Comparison of ENCODE assay signal across 8 mouse cellular contexts in the genomic region with DNA sequence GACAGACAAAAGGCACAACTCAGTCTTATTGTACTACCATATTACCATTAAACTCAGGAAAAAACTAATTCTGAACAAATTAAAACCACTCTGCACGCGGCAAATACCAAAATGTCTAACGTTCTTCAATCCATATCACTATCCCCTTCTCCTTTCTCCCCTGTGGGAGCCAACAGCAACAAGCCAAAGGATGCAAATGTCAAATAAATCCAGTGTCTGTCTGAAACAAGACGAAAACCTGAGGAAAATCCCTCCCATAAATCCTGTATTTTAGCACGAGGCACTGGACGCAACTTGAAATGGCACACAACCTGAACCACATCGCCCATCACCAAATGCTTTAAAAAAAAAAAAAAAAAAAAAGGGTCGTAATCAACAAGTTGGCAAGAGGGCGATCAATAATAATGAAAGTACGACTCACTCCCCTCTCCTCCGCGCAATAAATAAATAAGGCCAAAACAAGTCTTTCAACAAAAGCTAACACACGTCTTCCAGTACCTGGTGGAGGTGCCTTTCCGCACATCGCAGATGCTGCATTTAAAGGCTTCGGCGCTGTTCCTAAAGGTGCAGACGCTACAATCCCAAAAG. TPM values are rescaled to one million over a fixed set of nuclear protein-coding genes. Genes with fewer than 3 reads are reported as not detected.
DNase-seq lines count a peak whose midpoint lies in the region; ATAC-seq lines count a peak whose summit lies in the region.

No protein-coding gene starts in this region.

- no peak for DNase-seq in lung, postnatal 4 days
- DNase-seq in c-Kit-negative CD71-positive TER-119-positive erythroid progenitor cells, embryonic 14.5 days (ENCODE audit: low read depth, low spot score), result peak; percentile 6
- peak; percentile 55 for DNase-seq in induced T-regulatory cell, adult 2 months (ENCODE audit: low read depth)
- no peak for DNase-seq in adrenal gland, adult 8-10 months
- DNase-seq in left cerebral cortex, postnatal 14 days (ENCODE audit: low spot score in 2 of 2), result no peak
- DNase-seq in left cerebral cortex, adult 11 months (ENCODE audit: low spot score), result no peak

- H3K4me3 ChIP-seq in lung, embryonic 15.5 days, result peak overlapping the region; percentile 80
- H3K4me3 ChIP-seq in neural tube, embryonic 12.5 days, result peak overlapping the region; percentile 83

- peak overlapping the region; percentile 59 for H3K4me2 ChIP-seq in lung, embryonic 15.5 days
- H3K4me2 ChIP-seq in neural tube, embryonic 12.5 days (replicated peaks), result peak overlapping the region; percentile 83

- H3K4me1 ChIP-seq in lung, embryonic 15.5 days, result peaks cover 31% of the 10 kb centered on the region
- peaks cover 25% of the 10 kb centered on the region for H3K4me1 ChIP-seq in neural tube, embryonic 12.5 days

- H3K27ac ChIP-seq in lung, embryonic 15.5 days, result peak overlapping the region; percentile 98
- H3K27ac ChIP-seq in neural tube, embryonic 12.5 days, result 0 out of 2 replicates have a peak overlapping the region, but pooled peaks have one; percentile 96

- ATAC-seq in lung, embryonic 15.5 days (ENCODE audit: borderline replicate concordance, extremely low read depth, low FRiP score, low TSS enrichment), result no peak
- no peak for ATAC-seq in neural tube, embryonic 12.5 days (ENCODE audit: low FRiP score, low read depth)

- intact Hi-C loops in left cerebral cortex, postnatal 14 days (cut with DNase I), result loop anchor here (5.0 to 10.0 kb wide), 4 partner anchors 114 to 481 kb away; no protein-coding TSS in a partner anchor

- H3K27me3 ChIP-seq in lung, embryonic 15.5 days, result no peaks in the 10 kb centered on the region
- H3K27me3 ChIP-seq in neural tube, embryonic 12.5 days (replicated peaks), result peaks cover 25% of the 10 kb centered on the region

- 2% methylated on average over 18 of the region's 18 CpGs for WGBS in lung, embryonic 15.5 days
- 2% methylated on average over 18 of the region's 18 CpGs for WGBS in neural tube, embryonic 12.5 days

- no peaks in the 10 kb centered on the region; the same call in 1 of the 2 replicates for H3K36me3 ChIP-seq in lung, embryonic 15.5 days
- no peaks in the 10 kb centered on the region for H3K36me3 ChIP-seq in neural tube, embryonic 12.5 days

- H3K9me3 ChIP-seq in lung, embryonic 15.5 days, result no peaks in the 10 kb centered on the region
- H3K9me3 ChIP-seq in neural tube, embryonic 12.5 days, result no peaks in the 10 kb centered on the region

- peak overlapping the region; percentile 80 for H3K9ac ChIP-seq in lung, embryonic 15.5 days
- H3K9ac ChIP-seq in neural tube, embryonic 12.5 days, result peak overlapping the region; percentile 87

RNA-seq across cellular contexts. Expression of gene Rybp, which starts 1.2 kb away (rescaled TPM):
- 21.8 and 22.4 TPM in 2 replicates for polyA plus RNA-seq in lung, embryonic 15.5 days (2015; fragmentation: Nextera tagmentation; extraction: Ambion mirVana)
- 18.5 and 21.1 TPM in 2 replicates for polyA plus RNA-seq in neural tube, embryonic 12.5 days (2016; fragmentation: Nextera tagmentation; extraction: Ambion mirVana)
- 10 to 100 TPM; 22.0 to 31.9 (median 28.6) TPM for total RNA-seq in adrenal gland, adult 8-10 months (2022)
- total RNA-seq in left cerebral cortex, postnatal 14 days (2021), result 10 to 100 TPM; 53.3 to 53.8 TPM

Comparison
In these comparisons a context has a peak if more than half of its experiments do, and no peak if none do; other contexts are left out.
1. DNase-seq: peak in c-Kit-negative CD71-positive TER-119-positive erythroid progenitor cells, embryonic 14.5 days (single experiment) and induced T-regulatory cell, adult 2 months (single experiment); none in lung, postnatal 4 days (0 of 2), adrenal gland, adult 8-10 months (single experiment), left cerebral cortex, postnatal 14 days (0 of 2) and left cerebral cortex, adult 11 months (single experiment).